Mouse (Mus musculus) midbrain, embryonic 14.5 days (tissue): ENCODE results near the gene Bdh1. TPM values are rescaled to one million over a fixed set of nuclear protein-coding genes. Genes with fewer than 3 reads are reported as not detected.

Experiments used
- ATAC-seq: fragments of 200-750 bp; cut with Nextera tagmentation; 2 replicates; pipeline ENCODE4 v1.8.0; 2017; ENCODE audit warnings: moderate number of reproducible peaks, moderate library complexity; ENCODE audit not compliant: low FRiP score, low TSS enrichment
- DNase-seq: peaks from one replicate; pipeline ENCODE4 v3.0.0-alpha.2; 2015
- H3K27ac ChIP-seq: fragments of 300-500 bp; sonication (generic); replicated peaks from 2 replicates; pipeline ENCODE4 v1.5.1; 2014; ENCODE audit warnings: mild to moderate bottlenecking, low read depth, low read length, moderate library complexity
- H3K27me3 ChIP-seq: fragments of 300-500 bp; sonication (generic); 2 replicates; pipeline ENCODE4 v1.6.1; 2014; ENCODE audit warnings: low read length, control low read depth, mixed read lengths; ENCODE audit not compliant: control insufficient read depth, insufficient read depth
- H3K36me3 ChIP-seq: fragments of 300-500 bp; sonication (generic); 2 replicates; pipeline ENCODE4 v1.6.1; 2014; ENCODE audit warnings: low read length, control low read depth; ENCODE audit not compliant: control insufficient read depth, insufficient read depth
- H3K4me1 ChIP-seq: fragments of 300-500 bp; sonication (generic); 2 replicates; pipeline ENCODE4 v1.6.1; 2014; ENCODE audit warnings: mild to moderate bottlenecking, antibody characterized with exemption, low read length, control low read depth; ENCODE audit not compliant: control insufficient read depth, insufficient read depth
- H3K4me2 ChIP-seq: fragments of 300-500 bp; sonication (generic); 2 replicates; pipeline ENCODE4 v1.6.1; 2014; ENCODE audit warnings: mild to moderate bottlenecking, low read length, moderate library complexity
- H3K4me3 ChIP-seq: fragments of 300-500 bp; sonication (generic); replicated peaks from 2 replicates; pipeline ENCODE4 v1.5.1; 2014; ENCODE audit warnings: low read depth, low read length
- H3K9ac ChIP-seq: fragments of 300-500 bp; sonication (generic); replicated peaks from 2 replicates; pipeline ENCODE4 v1.6.1; 2014; ENCODE audit warnings: mild to moderate bottlenecking, low read length, moderate library complexity
- H3K9me3 ChIP-seq: fragments of 300-500 bp; sonication (generic); 2 replicates; pipeline ENCODE4 v1.6.1; 2016; ENCODE audit warnings: low read length, control low read depth, mixed read lengths; ENCODE audit not compliant: control insufficient read depth
- WGBS: fragments of 180-500 bp; shearing (Covaris S2); extraction: QIAGEN DNeasy Blood & Tissue Kit; methylation state at CpG from one replicate; pipeline ENCODE4 v1.1.7; 2014; 5-methylcytosine and 5-hydroxymethylcytosine counted together
- polyA plus RNA-seq: library from polyadenylated mRNA; unstranded; fragments of >200 nt; fragmentation: Nextera tagmentation; extraction: Ambion mirVana; gene quantifications from 2 replicates; pipeline ENCODE4 v1.2.1, GENCODE M21; 2014

The Bdh1 gene
- polyA plus RNA-seq, 1 experiment from 2014 or later, result 76.5 TPM

- 70% methylated on average over 4 of the region's 4 CpGs for WGBS
- Histone ChIP-seq H3K27ac (no peak overlapping the region), H3K4me1 (peaks cover 11% of the 10 kb centered on the region; the same call in 1 of the 2 replicates), H3K27me3 (no peaks in the 10 kb centered on the region), H3K4me2 (no peak overlapping the region), H3K9ac (no peak overlapping the region), H3K4me3 (no peak overlapping the region), H3K9me3 (no peaks in the 10 kb centered on the region), H3K36me3 (peaks cover 17% of the 10 kb centered on the region)
- DNase-seq (no peak), ATAC-seq (no peak)
Measured at GRCm38 (mm10) chr16:31435146-31435545, 13.1 kb downstream of the Bdh1 start.

GRCm38 (mm10) chr16:31436085-31436484 is 14.0 kb downstream of the Bdh1 start:
- H3K4me2 ChIP-seq, result no peak overlapping the region
- peaks cover 18% of the 10 kb centered on the region for H3K36me3 ChIP-seq
- peaks cover 4% of the 10 kb centered on the region; the same call in 1 of the 2 replicates for H3K4me1 ChIP-seq
- DNase-seq (no peak), ATAC-seq (no peak)
- H3K4me3 ChIP-seq, result no peak overlapping the region
- H3K27me3 ChIP-seq, result no peaks in the 10 kb centered on the region
- H3K9me3 ChIP-seq, result no peaks in the 10 kb centered on the region
- no peak overlapping the region for H3K9ac ChIP-seq
- H3K27ac ChIP-seq, result no peak overlapping the region
- WGBS, result 51% methylated on average over 9 of the region's 9 CpGs

- DNase-seq (no peak), ATAC-seq (no peak)
- no peaks in the 10 kb centered on the region for H3K27me3 ChIP-seq
- H3K4me1 ChIP-seq, result peaks cover 4% of the 10 kb centered on the region; the same call in 1 of the 2 replicates
- H3K27ac ChIP-seq, result no peak overlapping the region
- H3K36me3 ChIP-seq, result peaks cover 29% of the 10 kb centered on the region
- 91% methylated on average over 11 of the region's 11 CpGs for WGBS
- H3K4me2 ChIP-seq, result no peak overlapping the region
- H3K9me3 ChIP-seq, result no peaks in the 10 kb centered on the region
- no peak overlapping the region for H3K9ac ChIP-seq
- H3K4me3 ChIP-seq, result no peak overlapping the region
Measured at GRCm38 (mm10) chr16:31437358-31437757, 15.3 kb downstream of the Bdh1 start.

GRCm38 (mm10) chr16:31439529-31439928 is 17.4 kb downstream of the Bdh1 start:
- WGBS, result 94% methylated on average over 5 of the region's 5 CpGs
- Histone ChIP-seq H3K27me3 (no peaks in the 10 kb centered on the region), H3K4me3 (no peak overlapping the region), H3K9ac (no peak overlapping the region), H3K27ac (no peak overlapping the region), H3K36me3 (peaks cover 29% of the 10 kb centered on the region), H3K4me1 (no peaks in the 10 kb centered on the region), H3K9me3 (no peaks in the 10 kb centered on the region), H3K4me2 (no peak overlapping the region)
- DNase-seq (no peak), ATAC-seq (no peak)

GRCm38 (mm10) chr16:31440046-31440445 is 18.0 kb downstream of the Bdh1 start:
- 93% methylated on average over 1 of the region's 1 CpGs for WGBS
- no peak overlapping the region for H3K27ac ChIP-seq
- H3K27me3 ChIP-seq, result no peaks in the 10 kb centered on the region
- no peak overlapping the region for H3K4me2 ChIP-seq
- no peak overlapping the region for H3K9ac ChIP-seq
- H3K9me3 ChIP-seq, result no peaks in the 10 kb centered on the region
- H3K4me1 ChIP-seq, result no peaks in the 10 kb centered on the region
- H3K36me3 ChIP-seq, result peaks cover 29% of the 10 kb centered on the region
- ATAC-seq (no peak), DNase-seq (no peak)
- no peak overlapping the region for H3K4me3 ChIP-seq

GRCm38 (mm10) chr16:31444521-31444920 is 22.4 kb downstream of the Bdh1 start:
- no peak overlapping the region for H3K9ac ChIP-seq
- DNase-seq, result no peak
- no peak overlapping the region for H3K27ac ChIP-seq
- H3K4me3 ChIP-seq, result no peak overlapping the region
- peaks cover 42% of the 10 kb centered on the region for H3K36me3 ChIP-seq
- ATAC-seq, result no peak
- 89% methylated on average over 6 of the region's 6 CpGs for WGBS
- H3K4me1 ChIP-seq, result no peaks in the 10 kb centered on the region
- no peaks in the 10 kb centered on the region for H3K9me3 ChIP-seq
- no peaks in the 10 kb centered on the region for H3K27me3 ChIP-seq
- H3K4me2 ChIP-seq, result no peak overlapping the region

- H3K4me1 ChIP-seq, result no peaks in the 10 kb centered on the region
- no peak overlapping the region for H3K27ac ChIP-seq
- no peaks in the 10 kb centered on the region for H3K9me3 ChIP-seq
- H3K9ac ChIP-seq, result no peak overlapping the region
- no peaks in the 10 kb centered on the region for H3K27me3 ChIP-seq
- ATAC-seq (no peak), DNase-seq (no peak)
- peaks cover 42% of the 10 kb centered on the region for H3K36me3 ChIP-seq
- no peak overlapping the region for H3K4me2 ChIP-seq
- 82% methylated on average over 15 of the region's 15 CpGs for WGBS
- no peak overlapping the region for H3K4me3 ChIP-seq
Measured at GRCm38 (mm10) chr16:31446067-31446853, 24.2 kb downstream of the Bdh1 start.

- DNase-seq, result no peak
- 79% methylated on average over 4 of the region's 4 CpGs for WGBS
- peaks cover 39% of the 10 kb centered on the region for H3K36me3 ChIP-seq
Measured at GRCm38 (mm10) chr16:31449973-31450372, 27.9 kb downstream of the Bdh1 start.

GRCm38 (mm10) chr16:31451235-31451634 is 29.2 kb downstream of the Bdh1 start:
- Histone ChIP-seq H3K36me3 (peaks cover 50% of the 10 kb centered on the region), H3K4me3 (no peak overlapping the region), H3K9ac (no peak overlapping the region), H3K27ac (no peak overlapping the region), H3K4me2 (no peak overlapping the region), H3K27me3 (no peaks in the 10 kb centered on the region), H3K9me3 (no peaks in the 10 kb centered on the region), H3K4me1 (no peaks in the 10 kb centered on the region)
- DNase-seq, result no peak
- WGBS, result 72% methylated on average over 3 of the region's 3 CpGs
- no peak for ATAC-seq

More at GRCm38 (mm10) chr16:31449973-31450372, 27.9 kb downstream of the Bdh1 start:
- Histone ChIP-seq H3K4me3 (no peak overlapping the region), H3K27ac (no peak overlapping the region), H3K4me2 (no peak overlapping the region), H3K9ac (no peak overlapping the region), H3K27me3 (no peaks in the 10 kb centered on the region), H3K9me3 (no peaks in the 10 kb centered on the region), H3K4me1 (no peaks in the 10 kb centered on the region)
- ATAC-seq, result no peak
